Mouse (Mus musculus): ENCODE measurements around the gene Clec4a1.

DNA sequence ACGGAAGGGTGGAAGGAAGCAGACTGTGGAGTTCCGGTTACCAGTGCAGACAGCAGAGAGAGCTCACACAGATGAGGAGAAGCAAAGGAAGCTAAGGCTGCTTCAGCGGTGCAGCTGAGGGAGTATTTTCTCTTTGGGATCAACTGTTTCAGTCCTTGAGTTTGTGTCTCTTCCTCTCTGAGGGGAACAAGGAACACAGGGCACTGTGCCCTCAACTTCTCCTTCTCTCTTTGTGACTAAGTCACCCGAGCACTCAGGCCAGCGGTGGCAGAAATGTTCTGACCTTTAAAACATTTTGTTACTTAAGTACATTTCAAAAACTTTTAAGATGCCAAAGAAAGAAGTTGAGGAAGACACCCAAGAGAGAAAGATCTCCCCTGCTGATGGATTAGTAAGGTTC lies 18.0 kb downstream of the Clec4a1 start:
- TF ChIP-seq POLR2A (IDR thresholded peaks at IDR 0.05; ENCODE audit: extremely low read depth, insufficient read depth, low read length) (no peak), CTCF (IDR thresholded peaks at IDR 0.05; ENCODE audit: low read depth, low read length) (no peak)
